Mouse (Mus musculus) forebrain, embryonic 12.5 days (tissue): Measurements from ENCODE around the gene Col6a6. TPM values are rescaled to one million over a fixed set of nuclear protein-coding genes. Genes with fewer than 3 reads are reported as not detected.

Experiments used
- ATAC-seq: fragments of 200-750 bp; cut with Nextera tagmentation; 2 replicates; pipeline ENCODE4 v1.8.0; 2017; ENCODE audit warnings: moderate TSS enrichment; ENCODE audit not compliant: low FRiP score
- H3K27ac ChIP-seq: fragments of 300-500 bp; sonication (generic); 2 replicates; pipeline ENCODE4 v1.5.1; 2016; ENCODE audit warnings: mild to moderate bottlenecking
- H3K27me3 ChIP-seq: fragments of 300-500 bp; sonication (generic); 2 replicates; pipeline ENCODE4 v1.6.1; 2016; ENCODE audit warnings: mild to moderate bottlenecking
- H3K36me3 ChIP-seq: fragments of 300-500 bp; sonication (generic); replicated peaks from 2 replicates; pipeline ENCODE4 v1.6.1; 2016; ENCODE audit warnings: mild to moderate bottlenecking
- H3K4me1 ChIP-seq: fragments of 300-500 bp; sonication (generic); 2 replicates; pipeline ENCODE4 v1.6.1; 2016
- H3K4me2 ChIP-seq: fragments of 300-500 bp; sonication (generic); 2 replicates; pipeline ENCODE4 v1.6.1; 2016; ENCODE audit warnings: mild to moderate bottlenecking, moderate library complexity
- H3K4me3 ChIP-seq: fragments of 300-500 bp; sonication (generic); replicated peaks from 2 replicates; pipeline ENCODE4 v1.5.1; 2016; ENCODE audit warnings: mild to moderate bottlenecking
- H3K9ac ChIP-seq: fragments of 300-500 bp; sonication (generic); 2 replicates; pipeline ENCODE4 v1.6.1; 2016; ENCODE audit warnings: mild to moderate bottlenecking
- H3K9me3 ChIP-seq: fragments of 300-500 bp; sonication (generic); 2 replicates; pipeline ENCODE4 v1.6.1; 2016
- WGBS: fragments of 180-500 bp; shearing (Covaris S2); methylation state at CpG from one replicate; pipeline ENCODE4 v1.1.7; 2016; 5-methylcytosine and 5-hydroxymethylcytosine counted together
- polyA plus RNA-seq: library from polyadenylated mRNA; unstranded; fragments of >200 nt; fragmentation: Nextera tagmentation; extraction: Ambion mirVana; gene quantifications from 2 replicates; pipeline ENCODE4 v1.2.1, GENCODE M21; 2016

Col6a6 gene
- polyA plus RNA-seq, 1 experiment from 2014 or later = 0.10 TPM

DNA sequence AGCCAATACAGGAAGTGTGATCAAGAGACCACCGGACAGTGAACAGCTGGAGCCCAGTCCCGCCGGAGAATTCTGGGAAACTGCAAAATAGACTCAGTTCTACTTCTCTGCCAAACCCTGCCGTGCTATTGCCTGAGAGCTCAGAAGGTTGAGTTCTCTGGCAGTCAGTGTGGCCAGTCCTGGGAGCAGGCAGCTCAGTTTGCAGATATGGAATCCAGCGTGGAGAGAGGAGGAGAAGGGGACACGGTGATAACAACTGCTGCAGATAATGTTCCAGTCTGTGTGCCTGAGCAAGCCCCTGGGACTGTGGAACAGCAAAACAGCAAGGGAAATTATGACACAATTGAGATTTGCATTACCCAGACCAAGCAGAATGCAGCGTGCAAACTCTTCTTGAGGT is 7.6 kb upstream of the Col6a6 start:
- Histone ChIP-seq H3K4me3 (no peak overlapping the region), H3K27ac (no peak overlapping the region), H3K4me2 (no peak overlapping the region), H3K9ac (no peak overlapping the region), H3K9me3 (no peaks in the 10 kb centered on the region), H3K27me3 (no peaks in the 10 kb centered on the region), H3K4me1 (no peaks in the 10 kb centered on the region), H3K36me3 (no peaks in the 10 kb centered on the region)
- 91% methylated on average over 7 of the region's 7 CpGs for WGBS
- no peak for ATAC-seq

- no peaks in the 10 kb centered on the region for H3K4me1 ChIP-seq
- H3K27me3 ChIP-seq = no peaks in the 10 kb centered on the region
- no peak overlapping the region for H3K4me3 ChIP-seq
- no peaks in the 10 kb centered on the region for H3K9me3 ChIP-seq
- WGBS = 58% methylated on average over 4 of the region's 4 CpGs
- H3K4me2 ChIP-seq = no peak overlapping the region
- ATAC-seq = no peak
- H3K36me3 ChIP-seq = no peaks in the 10 kb centered on the region
- H3K27ac ChIP-seq = no peak overlapping the region
- no peak overlapping the region for H3K9ac ChIP-seq
Observed at GRCm38 (mm10) chr9:105834799-105835198, 6.8 kb upstream of the Col6a6 start.

- H3K27ac ChIP-seq = no peak overlapping the region
- peaks cover 11% of the 10 kb centered on the region for H3K27me3 ChIP-seq
- no peaks in the 10 kb centered on the region for H3K9me3 ChIP-seq
- no peaks in the 10 kb centered on the region for H3K36me3 ChIP-seq
- H3K4me2 ChIP-seq = no peak overlapping the region
- ATAC-seq = no peak
- H3K4me3 ChIP-seq = no peak overlapping the region
- peaks cover 7% of the 10 kb centered on the region; the same call in 1 of the 2 replicates for H3K4me1 ChIP-seq
- 88% methylated on average over 9 of the region's 9 CpGs for WGBS
- H3K9ac ChIP-seq = no peak overlapping the region
Observed at GRCm38 (mm10) chr9:105831291-105831690, 3.3 kb upstream of the Col6a6 start.

DNA sequence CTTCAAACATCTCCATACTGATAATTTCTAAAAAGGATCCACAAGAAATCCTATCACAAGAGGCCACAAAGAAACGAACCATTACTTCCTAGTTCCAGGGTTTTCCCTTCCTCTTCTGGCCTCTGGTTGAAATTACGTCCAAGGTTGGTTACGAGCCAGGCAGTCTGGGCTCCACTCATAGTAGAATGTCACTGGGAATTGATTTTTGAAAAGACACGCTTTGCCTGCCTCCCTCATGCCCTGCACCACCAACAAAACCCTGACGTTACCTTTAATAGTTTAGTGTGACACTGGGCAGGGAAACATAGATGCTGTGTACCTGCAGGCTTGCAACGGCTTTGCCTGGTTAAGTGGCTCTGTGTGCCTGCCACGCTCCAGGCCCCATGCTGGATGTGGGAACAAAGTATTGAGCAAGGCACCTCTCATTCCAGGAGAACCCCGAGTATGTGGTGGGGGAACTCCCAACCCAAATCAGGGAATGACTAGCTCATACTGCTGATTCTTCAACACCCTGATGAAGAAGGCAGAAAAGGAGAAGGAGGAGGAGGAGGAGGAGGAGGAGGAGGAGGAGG is 798 bp downstream of the Col6a6 start:
- no peak overlapping the region for H3K27ac ChIP-seq
- H3K36me3 ChIP-seq = no peaks in the 10 kb centered on the region
- H3K4me1 ChIP-seq = peaks cover 7% of the 10 kb centered on the region; the same call in 1 of the 2 replicates
- H3K9ac ChIP-seq = no peak overlapping the region
- WGBS = 75% methylated on average over 8 of the region's 8 CpGs
- H3K4me2 ChIP-seq = no peak overlapping the region
- H3K4me3 ChIP-seq = no peak overlapping the region
- no peak for ATAC-seq
- no peaks in the 10 kb centered on the region for H3K9me3 ChIP-seq
- peaks cover 11% of the 10 kb centered on the region for H3K27me3 ChIP-seq

GRCm38 (mm10) chr9:105820711-105821110 is 7.2 kb downstream of the Col6a6 start:
- 90% methylated on average over 6 of the region's 6 CpGs for WGBS

DNA sequence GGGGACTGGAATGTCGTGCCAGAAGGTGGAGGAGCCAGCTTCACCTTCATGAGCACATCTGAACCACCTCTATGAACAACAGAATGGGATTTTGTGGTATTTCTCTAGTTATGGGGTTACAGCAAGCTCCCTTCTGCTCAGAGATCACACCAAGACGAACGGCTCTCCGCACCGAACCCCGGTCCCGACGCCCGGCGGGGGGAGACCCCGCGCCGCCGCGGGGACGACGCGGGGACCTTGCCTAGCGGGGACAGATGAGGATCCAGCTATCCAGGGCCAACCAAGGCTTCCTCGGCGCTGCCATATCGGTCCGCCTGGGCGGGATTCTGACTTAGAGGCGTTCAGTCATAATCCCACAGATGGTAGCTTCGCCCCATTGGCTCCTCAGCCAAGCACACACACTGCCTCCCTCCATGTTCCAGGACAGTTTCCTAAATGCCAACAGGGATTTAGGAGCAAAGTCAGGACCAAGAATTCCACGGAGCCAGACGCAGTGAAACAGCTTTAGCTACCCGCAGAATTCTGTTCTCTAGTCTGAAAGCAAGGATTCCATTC is 8.7 kb downstream of the Col6a6 start:
- Histone ChIP-seq H3K27me3 (no peaks in the 10 kb centered on the region), H3K9me3 (no peaks in the 10 kb centered on the region), H3K27ac (no peak overlapping the region), H3K4me2 (no peak overlapping the region), H3K36me3 (no peaks in the 10 kb centered on the region), H3K4me1 (no peaks in the 10 kb centered on the region), H3K4me3 (no peak overlapping the region), H3K9ac (no peak overlapping the region)
- WGBS = 74% methylated on average over 29 of the region's 29 CpGs
- ATAC-seq = no peak

More at GRCm38 (mm10) chr9:105820711-105821110, 7.2 kb downstream of the Col6a6 start:
- H3K27me3 ChIP-seq = no peaks in the 10 kb centered on the region
- ATAC-seq = no peak
- H3K9me3 ChIP-seq = no peaks in the 10 kb centered on the region
- H3K4me2 ChIP-seq = no peak overlapping the region
- H3K4me3 ChIP-seq = no peak overlapping the region
- no peaks in the 10 kb centered on the region for H3K36me3 ChIP-seq
- H3K9ac ChIP-seq = no peak overlapping the region
- no peak overlapping the region for H3K27ac ChIP-seq
- H3K4me1 ChIP-seq = no peaks in the 10 kb centered on the region

DNA sequence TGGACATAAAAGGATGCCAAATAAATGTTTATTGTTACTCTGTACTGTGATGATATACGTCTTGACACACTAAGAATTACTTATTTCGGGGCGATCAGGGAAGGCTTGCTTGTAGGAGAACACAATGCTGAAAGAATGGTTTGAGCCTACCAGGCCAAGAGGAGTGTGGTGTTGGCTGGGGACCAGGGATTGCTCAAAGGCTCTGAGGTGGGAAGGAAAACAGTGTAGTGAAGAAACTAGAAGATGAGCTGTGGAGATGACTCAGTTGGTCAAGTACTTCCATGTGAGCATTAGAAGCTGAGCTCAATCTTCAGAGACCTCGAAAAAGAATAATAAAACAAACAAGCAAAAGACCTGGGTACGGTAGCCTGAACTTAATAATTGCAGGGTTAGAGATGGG is 13.5 kb downstream of the Col6a6 start:
- no peaks in the 10 kb centered on the region for H3K27me3 ChIP-seq
- H3K4me3 ChIP-seq = no peak overlapping the region
- H3K36me3 ChIP-seq = no peaks in the 10 kb centered on the region
- H3K9me3 ChIP-seq = no peaks in the 10 kb centered on the region
- H3K4me1 ChIP-seq = no peaks in the 10 kb centered on the region
- no peak for ATAC-seq
- H3K9ac ChIP-seq = no peak overlapping the region
- WGBS = 80% methylated on average over 5 of the region's 5 CpGs
- no peak overlapping the region for H3K4me2 ChIP-seq
- no peak overlapping the region for H3K27ac ChIP-seq

DNA sequence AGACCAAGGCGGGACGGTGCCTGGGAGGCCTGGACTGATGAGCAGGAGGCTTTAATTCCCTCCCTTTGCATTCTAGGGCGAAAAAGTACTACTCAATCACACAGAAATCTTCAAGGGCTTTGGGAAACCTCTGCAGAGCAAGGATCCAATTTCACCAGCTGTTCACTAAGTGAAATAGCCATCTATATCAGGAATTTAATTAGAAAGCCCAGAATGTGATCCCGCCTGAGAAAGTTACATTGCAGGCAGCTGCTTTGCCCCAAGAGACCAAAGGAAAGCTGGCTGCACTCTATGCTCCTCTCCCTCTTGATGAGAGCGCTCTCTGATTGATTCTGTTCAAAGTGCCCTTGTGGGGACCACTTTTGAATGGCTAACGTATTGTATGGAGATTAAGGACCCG is 16.5 kb downstream of the Col6a6 start:
- H3K4me3 ChIP-seq = no peak overlapping the region
- H3K9ac ChIP-seq = no peak overlapping the region
- H3K4me1 ChIP-seq = no peaks in the 10 kb centered on the region
- no peaks in the 10 kb centered on the region for H3K36me3 ChIP-seq
- 52% methylated on average over 7 of the region's 7 CpGs for WGBS
- no peaks in the 10 kb centered on the region for H3K27me3 ChIP-seq
- no peak overlapping the region for H3K27ac ChIP-seq
- ATAC-seq = no peak
- no peak overlapping the region for H3K4me2 ChIP-seq
- H3K9me3 ChIP-seq = no peaks in the 10 kb centered on the region

DNA sequence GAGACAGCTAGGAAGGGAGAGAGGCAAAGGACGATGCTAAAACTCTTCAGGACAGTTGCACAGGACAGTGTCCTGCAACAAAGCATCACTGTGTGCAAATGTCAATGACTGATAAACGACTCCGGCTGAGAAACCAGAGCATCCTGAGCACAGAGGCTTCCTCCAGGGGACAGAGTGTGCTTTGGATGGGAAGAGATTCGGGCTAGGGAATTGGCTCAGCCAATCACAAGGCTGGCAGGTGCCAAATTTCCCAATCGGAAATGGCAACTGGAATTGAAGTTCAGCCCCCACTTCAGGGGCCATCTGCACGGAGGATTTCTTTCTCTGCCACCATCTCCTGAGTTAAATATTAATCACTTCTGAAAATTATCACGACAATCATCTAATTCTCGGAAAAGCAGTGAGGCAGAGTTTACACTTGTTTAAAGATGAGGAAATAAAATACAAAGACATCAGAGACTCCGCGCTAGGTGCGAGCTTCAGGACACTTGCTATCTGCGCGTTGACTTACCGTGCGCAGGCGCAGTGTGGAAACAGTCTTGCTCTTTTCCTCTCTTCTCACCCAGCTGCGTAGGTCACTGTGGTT is 18.9 kb downstream of the Col6a6 start:
- 86% methylated on average over 17 of the region's 17 CpGs for WGBS
- Histone ChIP-seq H3K4me1 (no peaks in the 10 kb centered on the region), H3K9ac (no peak overlapping the region), H3K4me3 (no peak overlapping the region), H3K27ac (no peak overlapping the region), H3K27me3 (no peaks in the 10 kb centered on the region), H3K9me3 (no peaks in the 10 kb centered on the region), H3K4me2 (no peak overlapping the region), H3K36me3 (no peaks in the 10 kb centered on the region)
- ATAC-seq = no peak

DNA sequence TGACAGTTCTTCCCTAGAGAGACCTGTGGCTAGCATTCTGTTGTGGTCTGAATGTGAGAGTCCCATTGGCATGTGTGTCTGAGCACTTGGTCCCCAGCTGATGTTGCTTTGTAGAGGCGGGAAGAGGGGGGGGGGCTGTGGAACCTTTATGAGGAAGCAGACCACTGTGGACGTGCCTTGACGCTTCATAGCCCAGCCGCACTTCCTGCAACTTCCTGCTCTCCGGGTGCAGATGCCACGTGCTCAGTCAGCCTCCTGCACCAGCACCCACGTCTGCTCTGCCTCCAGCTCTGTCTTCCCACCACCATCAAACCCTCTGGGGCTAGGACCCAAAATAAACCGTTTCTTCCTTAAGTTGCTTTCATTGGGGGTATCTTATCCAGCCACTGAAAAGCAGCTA is 24.5 kb downstream of the Col6a6 start:
- no peak overlapping the region for H3K27ac ChIP-seq
- no peak overlapping the region for H3K4me3 ChIP-seq
- no peaks in the 10 kb centered on the region for H3K27me3 ChIP-seq
- no peaks in the 10 kb centered on the region for H3K36me3 ChIP-seq
- no peaks in the 10 kb centered on the region for H3K9me3 ChIP-seq
- no peaks in the 10 kb centered on the region for H3K4me1 ChIP-seq
- no peak overlapping the region for H3K9ac ChIP-seq
- H3K4me2 ChIP-seq = no peak overlapping the region
- WGBS = 90% methylated on average over 8 of the region's 8 CpGs
- no peak for ATAC-seq

DNA sequence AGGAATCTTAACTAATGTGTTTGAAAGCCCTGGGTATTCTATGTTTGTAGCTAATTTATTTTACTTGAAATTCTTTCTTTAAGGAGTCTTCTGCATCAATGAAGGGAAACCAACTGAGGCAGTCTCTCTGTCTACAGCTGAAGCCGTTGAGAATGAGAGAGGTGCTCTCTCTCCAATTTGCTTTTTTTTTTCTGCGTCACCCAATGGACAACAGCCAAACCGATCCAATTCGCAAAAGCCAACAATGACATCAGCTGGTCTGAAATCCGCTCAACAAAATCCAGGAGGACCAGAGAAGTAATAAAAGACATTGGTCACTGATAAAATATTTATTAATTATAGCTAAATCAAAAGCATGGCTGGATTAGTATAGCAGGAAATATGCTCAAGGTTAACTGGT is 26.5 kb downstream of the Col6a6 start:
- 95% methylated on average over 5 of the region's 5 CpGs for WGBS
- ATAC-seq = no peak
- H3K9ac ChIP-seq = no peak overlapping the region
- peaks cover under 1% of the 10 kb centered on the region; the same call in 1 of the 2 replicates for H3K4me1 ChIP-seq
- H3K9me3 ChIP-seq = no peaks in the 10 kb centered on the region
- no peak overlapping the region for H3K27ac ChIP-seq
- H3K4me2 ChIP-seq = no peak overlapping the region
- no peaks in the 10 kb centered on the region for H3K36me3 ChIP-seq
- no peak overlapping the region for H3K4me3 ChIP-seq
- H3K27me3 ChIP-seq = no peaks in the 10 kb centered on the region

GRCm38 (mm10) chr9:105800286-105800685 is 27.7 kb downstream of the Col6a6 start:
- Histone ChIP-seq H3K4me2 (no peak overlapping the region), H3K36me3 (no peaks in the 10 kb centered on the region), H3K9ac (no peak overlapping the region), H3K9me3 (no peaks in the 10 kb centered on the region), H3K4me3 (no peak overlapping the region), H3K4me1 (peaks cover 8% of the 10 kb centered on the region), H3K27ac (no peak overlapping the region), H3K27me3 (no peaks in the 10 kb centered on the region)
- ATAC-seq = no peak
- WGBS = 82% methylated on average over 5 of the region's 5 CpGs

DNA sequence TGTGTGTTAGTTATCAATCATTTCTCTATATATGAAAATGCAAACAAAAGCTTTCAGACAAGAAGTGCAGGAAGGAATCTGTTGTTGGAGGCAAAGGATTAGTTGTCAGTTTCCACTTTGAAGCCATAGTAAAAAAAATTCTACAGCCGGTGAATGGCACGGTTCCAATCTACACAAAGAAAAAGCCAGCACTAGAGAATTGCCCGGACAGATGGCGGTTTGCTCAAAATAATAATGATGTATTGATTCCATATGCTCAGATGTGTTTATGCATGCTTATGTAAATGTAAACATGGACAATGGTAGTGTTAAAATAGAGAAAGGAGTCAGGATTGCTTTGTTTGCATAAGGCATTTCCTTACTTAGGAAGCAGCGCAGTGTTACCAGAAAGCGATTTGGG is 31.8 kb downstream of the Col6a6 start:
- no peak for ATAC-seq
- Histone ChIP-seq H3K4me1 (peaks cover 8% of the 10 kb centered on the region), H3K36me3 (no peaks in the 10 kb centered on the region), H3K9ac (no peak overlapping the region), H3K4me2 (no peak overlapping the region), H3K27ac (0 out of 2 replicates have a peak overlapping the region, but pooled peaks have one; percentile 9), H3K4me3 (no peak overlapping the region), H3K9me3 (no peaks in the 10 kb centered on the region), H3K27me3 (no peaks in the 10 kb centered on the region)
- WGBS = 73% methylated on average over 6 of the region's 6 CpGs
